Mouse (Mus musculus) thymus, postnatal 25 days (tissue): ENCODE measurements at regions not wholly inside any gene's neighbourhood (a gene's known extent, or its start where the extent isn't known, plus 50 kb on each side); places are given as distances from the start of the nearest gene placed in this dataset.
A peak's percentile ranks its signal among the peaks of the same experiment; 100 is the strongest.

Experiments
- DNase-seq: peaks from one replicate; pipeline ENCODE4 v3.0.0; 2022

GRCm38 (mm10) chr7:125281371-125281770, 163.1 kb upstream of the Kdm8 start:
- DNase-seq, result no peak

- DNase-seq, result no peak
These were observed 149.2 kb upstream of the Kdm8 start for GRCm38 (mm10) chr7:125295226-125295625.

- DNase-seq, result no peak
These were observed 136.0 kb upstream of the Kdm8 start for GRCm38 (mm10) chr7:125308433-125308832.

- no peak for DNase-seq
These were observed 133.5 kb upstream of the Kdm8 start for GRCm38 (mm10) chr7:125310971-125311370.

- no peak for DNase-seq
These were observed 130.9 kb upstream of the Kdm8 start for GRCm38 (mm10) chr7:125313604-125314003.

GRCm38 (mm10) chr7:125334769-125335168, 109.7 kb upstream of the Kdm8 start:
- DNase-seq, result no peak

GRCm38 (mm10) chr7:125335586-125336165, 108.8 kb upstream of the Kdm8 start:
- no peak for DNase-seq

GRCm38 (mm10) chr7:125336826-125337225, 107.7 kb upstream of the Kdm8 start:
- no peak for DNase-seq

- DNase-seq, result no peak
These were observed 106.2 kb upstream of the Kdm8 start for GRCm38 (mm10) chr7:125338177-125338751.

- no peak for DNase-seq
These were observed 104.1 kb upstream of the Kdm8 start for GRCm38 (mm10) chr7:125340326-125340905.

- DNase-seq, result no peak
These were observed 94.9 kb upstream of the Kdm8 start for GRCm38 (mm10) chr7:125349606-125350005.

- DNase-seq, result no peak
These were observed 90.3 kb upstream of the Kdm8 start for GRCm38 (mm10) chr7:125354211-125354610.

- DNase-seq, result no peak
These were observed 89.5 kb upstream of the Kdm8 start for GRCm38 (mm10) chr7:125354956-125355355.

GRCm38 (mm10) chr7:125358016-125358415, 86.5 kb upstream of the Kdm8 start:
- DNase-seq, result no peak

GRCm38 (mm10) chr7:125383021-125383420, 61.5 kb upstream of the Kdm8 start:
- no peak for DNase-seq

GRCm38 (mm10) chr7:125384171-125384570, 60.3 kb upstream of the Kdm8 start:
- DNase-seq, result no peak

- no peak for DNase-seq
These were observed 51.9 kb upstream of the Kdm8 start for GRCm38 (mm10) chr7:125392536-125392935.

- DNase-seq, result no peak
These were observed 51.2 kb upstream of the Kdm8 start for GRCm38 (mm10) chr7:125393228-125393627.

- peak; percentile 89 for DNase-seq
These were observed 50.7 kb upstream of the Kdm8 start for GRCm38 (mm10) chr7:125393654-125394346.
